Mouse (Mus musculus): Measurements from ENCODE around the gene Ddx39b. TPM values are rescaled to one million over a fixed set of nuclear protein-coding genes. Genes with fewer than 3 reads are reported as not detected.
A peak's percentile ranks its signal among the peaks of the same experiment; 100 is the strongest.

The Ddx39b gene
- polyA plus RNA-seq, 1 experiment from 2014 or later, result 260 TPM

DNA sequence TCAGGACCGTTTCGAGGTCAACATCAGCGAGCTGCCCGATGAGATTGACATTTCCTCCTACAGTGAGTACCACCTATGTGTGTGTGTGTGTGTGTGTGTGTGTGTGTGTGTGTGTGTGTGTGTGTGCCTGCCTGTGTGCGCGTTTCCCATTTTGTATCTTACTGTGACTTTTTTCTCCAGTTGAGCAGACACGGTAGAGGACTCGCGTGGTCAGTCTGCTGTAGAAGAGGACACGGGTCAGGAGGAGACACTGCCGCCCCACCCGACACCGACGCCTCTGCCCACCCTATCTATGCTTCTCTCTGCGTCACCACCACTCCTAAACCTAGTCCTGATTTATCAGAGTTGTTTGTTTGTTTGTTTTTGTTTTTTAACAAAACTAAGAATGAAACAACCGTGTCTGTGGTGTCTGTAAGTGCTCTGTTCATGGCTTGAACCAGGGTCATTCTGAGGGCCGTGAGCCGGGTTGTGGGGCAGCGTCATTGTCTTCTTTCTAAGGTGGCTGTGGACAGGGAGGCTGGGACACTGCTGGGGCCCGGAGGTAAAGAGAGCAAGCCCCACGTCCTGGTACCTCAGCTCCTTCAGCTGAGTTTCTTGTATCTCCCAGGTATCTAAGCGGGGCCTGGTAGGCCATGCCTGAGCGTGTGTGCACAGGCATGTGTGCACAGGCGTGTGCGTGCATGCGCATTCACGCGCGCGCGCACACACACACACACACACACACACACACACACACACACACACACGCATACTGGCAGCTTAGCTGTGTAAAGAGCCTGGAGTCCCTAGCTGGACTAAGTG, 11.9 kb downstream of the Ddx39b start:
- ATAC-seq (replicated peaks; ENCODE audit: extremely low read depth, insufficient read depth, low FRiP score), result no peak
- Histone ChIP-seq H3K4me2 (ENCODE audit: low read depth, low read length) (no peak overlapping the region), H3K36me3 (ENCODE audit: control insufficient read depth, insufficient read depth) (peaks cover 53% of the 10 kb centered on the region), H3K4me3 (ENCODE audit: low read length) (no peak overlapping the region), H3K27ac (ENCODE audit: low read length) (no peak overlapping the region), H3K9ac (ENCODE audit: low read length) (no peak overlapping the region), H3K27me3 (ENCODE audit: control insufficient read depth, insufficient read depth, low read length) (no peaks in the 10 kb centered on the region), H3K4me1 (ENCODE audit: control insufficient read depth, insufficient read depth, low read length) (peaks cover 3% of the 10 kb centered on the region; the same call in 1 of the 2 replicates), H3K9me3 (replicated peaks; ENCODE audit: control insufficient read depth, low read length) (no peaks in the 10 kb centered on the region)
- 83% methylated on average over 32 of the region's 32 CpGs for WGBS

DNA sequence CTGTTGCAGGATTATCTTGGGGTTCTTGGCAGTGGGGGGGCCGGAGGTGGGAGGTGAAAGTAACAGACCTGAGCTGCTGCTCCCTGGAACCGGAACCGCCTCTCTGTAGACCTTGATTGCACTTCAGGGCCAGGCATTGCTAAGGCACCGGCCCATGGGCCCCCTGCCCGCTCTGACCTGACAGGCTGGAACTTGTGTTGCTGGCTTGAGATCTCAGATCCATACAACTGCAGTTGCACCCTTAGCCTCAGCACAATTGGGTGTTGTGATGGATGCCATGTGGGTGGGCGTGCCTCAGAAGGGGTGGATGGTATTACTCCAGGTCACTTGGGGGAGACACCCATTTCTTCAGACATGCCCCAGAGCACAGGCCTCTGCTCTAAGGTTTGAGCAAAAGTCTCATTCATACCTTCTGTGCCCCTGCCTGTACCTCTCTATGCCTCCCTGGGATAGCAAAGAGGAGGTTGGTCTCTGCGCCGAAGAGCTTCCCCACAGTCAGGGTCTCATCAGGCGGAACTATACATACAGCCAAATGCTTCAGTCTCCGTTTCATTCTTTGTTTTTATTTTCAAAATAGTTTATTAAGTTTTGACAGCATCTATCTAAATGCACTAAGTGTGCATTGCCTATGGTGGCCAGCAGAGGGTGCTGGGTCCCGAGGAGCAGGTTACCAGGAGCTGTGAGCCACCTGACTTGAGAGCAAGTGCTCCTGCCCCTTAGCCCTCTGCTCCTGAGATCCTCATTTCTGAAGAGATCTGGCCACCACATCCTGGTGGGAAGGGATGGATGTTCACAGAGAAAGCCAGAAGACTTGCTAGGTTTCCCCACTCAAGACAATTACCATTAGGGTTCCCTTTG, 12.9 kb downstream of the Ddx39b start:
- Histone ChIP-seq H3K4me1 (ENCODE audit: control insufficient read depth, insufficient read depth, low read length) (peaks cover 3% of the 10 kb centered on the region; the same call in 1 of the 2 replicates), H3K9ac (ENCODE audit: low read length) (no peak overlapping the region), H3K36me3 (ENCODE audit: control insufficient read depth, insufficient read depth) (peaks cover 44% of the 10 kb centered on the region), H3K27me3 (ENCODE audit: control insufficient read depth, insufficient read depth, low read length) (no peaks in the 10 kb centered on the region), H3K4me3 (ENCODE audit: low read length) (no peak overlapping the region), H3K4me2 (ENCODE audit: low read depth, low read length) (no peak overlapping the region), H3K27ac (ENCODE audit: low read length) (no peak overlapping the region), H3K9me3 (replicated peaks; ENCODE audit: control insufficient read depth, low read length) (no peaks in the 10 kb centered on the region)
- no peak for ATAC-seq (replicated peaks; ENCODE audit: extremely low read depth, insufficient read depth, low FRiP score)
- WGBS, result 60% methylated on average over 11 of the region's 11 CpGs

DNA sequence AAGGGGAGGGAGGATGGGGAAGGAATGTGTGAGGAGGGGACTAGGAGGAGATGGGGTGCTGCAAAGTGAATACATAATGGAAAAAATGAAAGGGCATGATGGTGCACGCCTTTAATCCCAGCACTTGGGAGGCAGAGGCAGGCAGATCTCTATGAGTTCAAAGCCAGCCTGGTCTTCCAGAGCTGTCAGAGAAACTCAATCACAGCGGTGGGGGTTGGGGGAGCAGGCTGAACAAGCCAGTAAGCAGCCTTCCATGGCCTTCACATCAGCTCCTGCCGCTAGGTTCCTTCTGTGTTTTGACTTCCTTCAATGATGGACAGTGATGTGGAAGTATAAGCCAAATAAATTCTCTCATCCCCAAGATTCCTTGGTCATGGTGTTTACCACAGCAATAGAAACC, 13.8 kb downstream of the Ddx39b start:
- 62% methylated on average over 3 of the region's 3 CpGs for WGBS
- Histone ChIP-seq H3K9ac (ENCODE audit: low read length) (no peak overlapping the region), H3K27me3 (ENCODE audit: control insufficient read depth, insufficient read depth, low read length) (no peaks in the 10 kb centered on the region), H3K4me3 (ENCODE audit: low read length) (no peak overlapping the region), H3K9me3 (replicated peaks; ENCODE audit: control insufficient read depth, low read length) (no peaks in the 10 kb centered on the region), H3K4me1 (ENCODE audit: control insufficient read depth, insufficient read depth, low read length) (peaks cover 3% of the 10 kb centered on the region; the same call in 1 of the 2 replicates), H3K27ac (ENCODE audit: low read length) (no peak overlapping the region), H3K36me3 (ENCODE audit: control insufficient read depth, insufficient read depth) (peaks cover 35% of the 10 kb centered on the region), H3K4me2 (ENCODE audit: low read depth, low read length) (no peak overlapping the region)
- ATAC-seq (replicated peaks; ENCODE audit: extremely low read depth, insufficient read depth, low FRiP score), result no peak

GRCm38 (mm10) chr17:35255704-35256103, 14.2 kb downstream of the Ddx39b start:
- ATAC-seq (replicated peaks; ENCODE audit: extremely low read depth, insufficient read depth, low FRiP score), result no peak
- Histone ChIP-seq H3K4me2 (ENCODE audit: low read depth, low read length) (no peak overlapping the region), H3K27me3 (ENCODE audit: control insufficient read depth, insufficient read depth, low read length) (no peaks in the 10 kb centered on the region), H3K36me3 (ENCODE audit: control insufficient read depth, insufficient read depth) (peaks cover 31% of the 10 kb centered on the region), H3K4me1 (ENCODE audit: control insufficient read depth, insufficient read depth, low read length) (peaks cover 3% of the 10 kb centered on the region; the same call in 1 of the 2 replicates), H3K9me3 (replicated peaks; ENCODE audit: control insufficient read depth, low read length) (no peaks in the 10 kb centered on the region), H3K4me3 (ENCODE audit: low read length) (no peak overlapping the region), H3K9ac (ENCODE audit: low read length) (no peak overlapping the region), H3K27ac (ENCODE audit: low read length) (no peak overlapping the region)
- WGBS, result 53% methylated on average over 4 of the region's 4 CpGs

DNA sequence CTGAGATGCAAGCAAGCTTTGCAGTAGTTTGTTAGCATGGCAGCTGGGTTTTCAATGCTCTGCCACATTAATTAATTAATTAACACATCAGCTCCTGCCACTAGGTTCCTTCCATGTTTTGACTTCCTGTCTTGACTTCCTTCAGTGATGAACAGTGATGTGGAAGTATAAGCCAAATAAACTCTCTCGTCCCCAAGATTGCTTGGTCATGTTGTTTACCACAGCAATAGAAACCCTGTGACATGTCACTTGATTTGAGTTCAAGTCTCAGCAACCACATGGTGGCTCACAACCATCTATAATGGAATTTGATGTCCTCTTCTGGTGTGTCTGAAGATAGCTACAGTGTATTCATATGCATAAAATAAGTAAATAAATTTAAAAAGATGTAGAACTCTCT, 15.8 kb downstream of the Ddx39b start:
- H3K27ac ChIP-seq (ENCODE audit: low read length), result no peak overlapping the region
- no peak overlapping the region; the same call in 1 of the 2 replicates for H3K4me3 ChIP-seq (ENCODE audit: low read length)
- peaks cover 3% of the 10 kb centered on the region for H3K4me1 ChIP-seq (ENCODE audit: control insufficient read depth, insufficient read depth, low read length)
- H3K27me3 ChIP-seq (ENCODE audit: control insufficient read depth, insufficient read depth, low read length), result peaks cover 5% of the 10 kb centered on the region; the same call in 1 of the 2 replicates
- WGBS, result 62% methylated on average over 1 of the region's 1 CpGs
- H3K4me2 ChIP-seq (ENCODE audit: low read depth, low read length), result peak overlapping the region; percentile 62; the same call in 1 of the 2 replicates
- H3K9me3 ChIP-seq (replicated peaks; ENCODE audit: control insufficient read depth, low read length), result no peaks in the 10 kb centered on the region
- H3K9ac ChIP-seq (ENCODE audit: low read length), result no peak overlapping the region
- H3K36me3 ChIP-seq (ENCODE audit: control insufficient read depth, insufficient read depth), result peaks cover 20% of the 10 kb centered on the region
- no peak for ATAC-seq (replicated peaks; ENCODE audit: extremely low read depth, insufficient read depth, low FRiP score)

GRCm38 (mm10) chr17:35257824-35258491, 16.4 kb downstream of the Ddx39b start:
- H3K9ac ChIP-seq (ENCODE audit: low read length), result peak overlapping the region; percentile 38; the same call in 1 of the 2 replicates
- peak; percentile 37; the same call in 1 of the 2 replicates for ATAC-seq (replicated peaks; ENCODE audit: extremely low read depth, insufficient read depth, low FRiP score)

GRCm38 (mm10) chr17:35258492-35259478, 17.2 kb downstream of the Ddx39b start:
- Histone ChIP-seq H3K4me1 (ENCODE audit: control insufficient read depth, insufficient read depth, low read length) (peaks cover 7% of the 10 kb centered on the region), H3K4me2 (ENCODE audit: low read depth, low read length) (peak overlapping the region; percentile 62), H3K9me3 (replicated peaks; ENCODE audit: control insufficient read depth, low read length) (no peaks in the 10 kb centered on the region), H3K27ac (ENCODE audit: low read length) (no peak overlapping the region), H3K4me3 (ENCODE audit: low read length) (peak overlapping the region; percentile 41; the same call in 1 of the 2 replicates), H3K27me3 (ENCODE audit: control insufficient read depth, insufficient read depth, low read length) (peaks cover 8% of the 10 kb centered on the region), H3K9ac (ENCODE audit: low read length) (no peak overlapping the region), H3K36me3 (ENCODE audit: control insufficient read depth, insufficient read depth) (peaks cover 6% of the 10 kb centered on the region)
- 58% methylated on average over 13 of the region's 14 CpGs for WGBS
- ATAC-seq (replicated peaks; ENCODE audit: extremely low read depth, insufficient read depth, low FRiP score), result no peak

More at GRCm38 (mm10) chr17:35257824-35258491, 16.4 kb downstream of the Ddx39b start:
- H3K27me3 ChIP-seq (ENCODE audit: control insufficient read depth, insufficient read depth, low read length), result peaks cover 8% of the 10 kb centered on the region; the same call in 1 of the 2 replicates
- H3K4me2 ChIP-seq (ENCODE audit: low read depth, low read length), result peak overlapping the region; percentile 62
- peak overlapping the region; percentile 41 for H3K4me3 ChIP-seq (ENCODE audit: low read length)
- peaks cover 14% of the 10 kb centered on the region for H3K36me3 ChIP-seq (ENCODE audit: control insufficient read depth, insufficient read depth)
- H3K4me1 ChIP-seq (ENCODE audit: control insufficient read depth, insufficient read depth, low read length), result peaks cover 7% of the 10 kb centered on the region
- 11% methylated on average over 17 of the region's 17 CpGs for WGBS
- H3K27ac ChIP-seq (ENCODE audit: low read length), result no peak overlapping the region
- H3K9me3 ChIP-seq (replicated peaks; ENCODE audit: control insufficient read depth, low read length), result no peaks in the 10 kb centered on the region

- no peak overlapping the region for H3K4me3 ChIP-seq (ENCODE audit: low read length)
- no peaks in the 10 kb centered on the region for H3K9me3 ChIP-seq (replicated peaks; ENCODE audit: control insufficient read depth, low read length)
- H3K27me3 ChIP-seq (ENCODE audit: control insufficient read depth, insufficient read depth, low read length), result peaks cover 12% of the 10 kb centered on the region
- no peak overlapping the region for H3K27ac ChIP-seq (ENCODE audit: low read length)
- ATAC-seq (replicated peaks; ENCODE audit: extremely low read depth, insufficient read depth, low FRiP score), result no peak
- H3K36me3 ChIP-seq (ENCODE audit: control insufficient read depth, insufficient read depth), result no peaks in the 10 kb centered on the region
- WGBS, result 68% methylated on average over 4 of the region's 4 CpGs
- H3K9ac ChIP-seq (ENCODE audit: low read length), result no peak overlapping the region
- no peak overlapping the region for H3K4me2 ChIP-seq (ENCODE audit: low read depth, low read length)
- peaks cover 7% of the 10 kb centered on the region for H3K4me1 ChIP-seq (ENCODE audit: control insufficient read depth, insufficient read depth, low read length)
Observed at GRCm38 (mm10) chr17:35259621-35260020, 18.1 kb downstream of the Ddx39b start.

All from heart, embryonic 16.5 days (tissue).